Mouse (Mus musculus) ES-E14 (cell line): ENCODE results near the gene Gm10803.

Experiments used
- CHD2 ChIP-seq: IDR thresholded peaks from 2 replicates; pipeline ENCODE4 v1.6.1; 2014; ENCODE audit warnings: mild to moderate bottlenecking, low read depth, low read length, inconsistent platforms
- HCFC1 ChIP-seq: IDR thresholded peaks from 2 replicates; pipeline ENCODE4 v1.6.1; 2012; ENCODE audit warnings: low read length, inconsistent platforms, borderline replicate concordance; ENCODE audit not compliant: insufficient read depth
- MAFK ChIP-seq: IDR thresholded peaks from 2 replicates; pipeline ENCODE4 v1.6.1; 2014; ENCODE audit warnings: mild to moderate bottlenecking, low read depth, low read length, inconsistent platforms; ENCODE audit not compliant: insufficient read depth
- ZC3H11A ChIP-seq: IDR thresholded peaks from 2 replicates; pipeline ENCODE4 v1.6.1; 2012; ENCODE audit warnings: low read depth, mild to moderate bottlenecking, inconsistent platforms, low read length, borderline replicate concordance
- ZNF384 ChIP-seq: IDR thresholded peaks from 2 replicates; pipeline ENCODE4 v1.6.1; 2012; ENCODE audit warnings: low read depth, low read length, inconsistent platforms

GRCm38 (mm10) chr2:93521042-93521441, 39.3 kb upstream of the Gm10803 start:
- no peak for TF ChIP-seq MAFK
- no peak for TF ChIP-seq ZC3H11A
- no peak for TF ChIP-seq HCFC1
- TF ChIP-seq CHD2: no peak
- TF ChIP-seq ZNF384: no peak
